Mouse (Mus musculus): ENCODE results near the gene Ist1. TPM values are rescaled to one million over a fixed set of nuclear protein-coding genes. Genes with fewer than 3 reads are reported as not detected.

Ist1 gene
- total RNA-seq, 1 experiment from 2014 or later, result 173 TPM

Other genes with a start within 250 kb of the Ist1 start
- not detected in 2 replicates for gene Pmfbp1, start 199.2 kb downstream of the Ist1 start, total RNA-seq (2017)
- gene Dhx38, start 127.4 kb downstream of the Ist1 start, total RNA-seq (2017), result 101 and 103 TPM in 2 replicates
- 33.9 and 37.8 TPM in 2 replicates for gene Txnl4b, start 127.4 kb downstream of the Ist1 start, total RNA-seq (2017)
- 873 and 967 TPM in 2 replicates for gene Hp, start 114.1 kb downstream of the Ist1 start, total RNA-seq (2017)
- gene Dhodh, start 84.6 kb downstream of the Ist1 start, total RNA-seq (2017), result 15.5 and 24.2 TPM in 2 replicates
- gene Pkd1l3, start 78.7 kb downstream of the Ist1 start, total RNA-seq (2017), result 0.61 and 0.81 TPM in 2 replicates
- 46.4 and 46.9 TPM in 2 replicates for gene Zfp821, start 12.3 kb upstream of the Ist1 start, total RNA-seq (2017)
- 23.9 and 26.4 TPM in 2 replicates for gene Atxn1l, start 44.5 kb upstream of the Ist1 start, total RNA-seq (2017)
- gene Ap1g1, start 85.3 kb upstream of the Ist1 start, total RNA-seq (2017), result 106 and 107 TPM in 2 replicates
- gene Phlpp2, start 175.3 kb upstream of the Ist1 start, total RNA-seq (2017), result 7.7 and 9.1 TPM in 2 replicates